Mouse (Mus musculus): ENCODE measurements around the gene Ptpn6. TPM values are rescaled to one million over a fixed set of nuclear protein-coding genes. Genes with fewer than 3 reads are reported as not detected.

Ptpn6 gene
- total RNA-seq, 2 experiments from 2014 or later: 308 to 1,024 TPM

DNA sequence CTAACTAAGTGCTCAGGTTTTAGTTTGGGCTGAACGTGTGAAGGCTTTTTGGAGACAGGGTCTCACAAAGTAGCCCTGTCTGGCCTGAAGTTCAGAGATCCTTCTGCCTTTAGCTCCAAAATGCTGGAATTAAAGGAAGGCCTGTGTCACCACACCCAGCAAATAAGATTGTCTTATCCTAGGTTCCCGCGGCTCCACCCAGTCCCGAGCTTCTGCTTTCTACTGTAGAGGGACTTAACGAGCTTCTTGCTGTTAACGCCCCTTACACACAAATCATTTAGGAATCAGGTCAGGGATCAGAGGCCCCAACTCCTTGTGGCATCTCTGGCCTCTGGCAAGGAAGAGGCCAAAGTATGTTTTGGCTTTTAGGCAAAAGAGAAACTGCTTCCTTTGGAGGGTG lies 66.4 kb downstream of the Ptpn6 start:
- ATAC-seq (ENCODE audit: poor library complexity, severe bottlenecking): peak; percentile 51

Other genes with a start within 250 kb of the Ptpn6 start
- gene C1rl, start 245.6 kb downstream of the Ptpn6 start, total RNA-seq (2015): 9.2 and 11.8 TPM in 2 replicates
- 15.1 and 15.9 TPM in 2 replicates for gene C1rl, start 245.6 kb downstream of the Ptpn6 start, total RNA-seq (2017)
- gene C1ra, start 226.3 kb downstream of the Ptpn6 start, total RNA-seq (2015): 4.7 and 4.8 TPM in 2 replicates
- gene C1ra, start 226.3 kb downstream of the Ptpn6 start, total RNA-seq (2017): 3.4 and 3.8 TPM in 2 replicates
- 0.14 TPM in 1 of 2 replicates, not detected in the other for gene C1s1, start 196.4 kb downstream of the Ptpn6 start, total RNA-seq (2015)
- gene C1s1, start 196.4 kb downstream of the Ptpn6 start, total RNA-seq (2017): 0.28 and 1.0 TPM in 2 replicates
- gene C1rb, start 168.4 kb downstream of the Ptpn6 start, total RNA-seq (2015): not detected in 2 replicates
- not detected in 2 replicates for gene C1rb, start 168.4 kb downstream of the Ptpn6 start, total RNA-seq (2017)
- gene C1s2, start 102.6 kb downstream of the Ptpn6 start, total RNA-seq (2015): not detected in 2 replicates
- gene C1s2, start 102.6 kb downstream of the Ptpn6 start, total RNA-seq (2017): 0.16 TPM in 1 of 2 replicates, not detected in the other
- gene Lpcat3, start 75.7 kb downstream of the Ptpn6 start, total RNA-seq (2015): 32.8 and 48.3 TPM in 2 replicates
- 22.4 and 24.8 TPM in 2 replicates for gene Lpcat3, start 75.7 kb downstream of the Ptpn6 start, total RNA-seq (2017)
- gene Emg1, start 26.5 kb downstream of the Ptpn6 start, total RNA-seq (2015): 144 and 179 TPM in 2 replicates
- 170 and 206 TPM in 2 replicates for gene Emg1, start 26.5 kb downstream of the Ptpn6 start, total RNA-seq (2017)
- 99.5 and 115 TPM in 2 replicates for gene Phb2, start 26.4 kb downstream of the Ptpn6 start, total RNA-seq (2015)
- gene Phb2, start 26.4 kb downstream of the Ptpn6 start, total RNA-seq (2017): 152 and 160 TPM in 2 replicates
- 177 and 203 TPM in 2 replicates for gene Grcc10, start 2.7 kb upstream of the Ptpn6 start, total RNA-seq (2015)
- 121 and 136 TPM in 2 replicates for gene Grcc10, start 2.7 kb upstream of the Ptpn6 start, total RNA-seq (2017)
- gene Gm45234, start 17.3 kb upstream of the Ptpn6 start, total RNA-seq (2015): not detected in 2 replicates
- not detected in 2 replicates for gene Gm45234, start 17.3 kb upstream of the Ptpn6 start, total RNA-seq (2017)
- 25.7 and 29.8 TPM in 2 replicates for gene Atn1, start 17.8 kb upstream of the Ptpn6 start, total RNA-seq (2015)
- 3.0 and 10.9 TPM in 2 replicates for gene Atn1, start 17.8 kb upstream of the Ptpn6 start, total RNA-seq (2017)
- not detected in 2 replicates for gene Eno2, start 31.0 kb upstream of the Ptpn6 start, total RNA-seq (2015)
- not detected in 2 replicates for gene Eno2, start 31.0 kb upstream of the Ptpn6 start, total RNA-seq (2017)
- gene Lrrc23, start 41.0 kb upstream of the Ptpn6 start, total RNA-seq (2015): not detected in 2 replicates
- gene Lrrc23, start 41.0 kb upstream of the Ptpn6 start, total RNA-seq (2017): 0.26 and 3.9 TPM in 2 replicates
- 5.1 and 8.0 TPM in 2 replicates for gene Spsb2, start 69.9 kb upstream of the Ptpn6 start, total RNA-seq (2015)
- gene Spsb2, start 69.9 kb upstream of the Ptpn6 start, total RNA-seq (2017): 10.3 and 14.0 TPM in 2 replicates
- 134 and 144 TPM in 2 replicates for gene Tpi1, start 75.6 kb upstream of the Ptpn6 start, total RNA-seq (2015)
- gene Tpi1, start 75.6 kb upstream of the Ptpn6 start, total RNA-seq (2017): 93.8 and 113 TPM in 2 replicates
- gene Usp5, start 90.8 kb upstream of the Ptpn6 start, total RNA-seq (2015): 31.8 and 32.7 TPM in 2 replicates
- gene Usp5, start 90.8 kb upstream of the Ptpn6 start, total RNA-seq (2017): 56.3 and 58.5 TPM in 2 replicates
- gene Cdca3, start 90.8 kb upstream of the Ptpn6 start, total RNA-seq (2015): 160 and 180 TPM in 2 replicates
- gene Cdca3, start 90.8 kb upstream of the Ptpn6 start, total RNA-seq (2017): 168 and 185 TPM in 2 replicates
- not detected in 2 replicates for gene Gnb3, start 101.6 kb upstream of the Ptpn6 start, total RNA-seq (2015)
- gene Gnb3, start 101.6 kb upstream of the Ptpn6 start, total RNA-seq (2017): not detected in 2 replicates
- 0.09 and 0.14 TPM in 2 replicates for gene P3h3, start 119.0 kb upstream of the Ptpn6 start, total RNA-seq (2015)
- gene P3h3, start 119.0 kb upstream of the Ptpn6 start, total RNA-seq (2017): 0.61 TPM in 1 of 2 replicates, not detected in the other
- gene Gpr162, start 125.3 kb upstream of the Ptpn6 start, total RNA-seq (2015): not detected in 2 replicates
- 0.33 TPM in 1 of 2 replicates, not detected in the other for gene Gpr162, start 125.3 kb upstream of the Ptpn6 start, total RNA-seq (2017)
- 0.09 and 0.71 TPM in 2 replicates for gene Cd4, start 149.5 kb upstream of the Ptpn6 start, total RNA-seq (2015)
- 0.20 and 0.37 TPM in 2 replicates for gene Cd4, start 149.5 kb upstream of the Ptpn6 start, total RNA-seq (2017)
- 1.2 TPM in 2 replicates for gene Lag3, start 173.0 kb upstream of the Ptpn6 start, total RNA-seq (2015)
- 0.44 and 1.4 TPM in 2 replicates for gene Lag3, start 173.0 kb upstream of the Ptpn6 start, total RNA-seq (2017)
- gene Ptms, start 181.4 kb upstream of the Ptpn6 start, total RNA-seq (2015): 129 and 159 TPM in 2 replicates
- 195 and 207 TPM in 2 replicates for gene Ptms, start 181.4 kb upstream of the Ptpn6 start, total RNA-seq (2017)
- 73.6 and 82.9 TPM in 2 replicates for gene Mlf2, start 192.7 kb upstream of the Ptpn6 start, total RNA-seq (2015)
- gene Mlf2, start 192.7 kb upstream of the Ptpn6 start, total RNA-seq (2017): 50.9 and 70.6 TPM in 2 replicates
- 35.4 and 37.2 TPM in 2 replicates for gene Cops7a, start 226.8 kb upstream of the Ptpn6 start, total RNA-seq (2015)
- 19.4 and 25.7 TPM in 2 replicates for gene Cops7a, start 226.8 kb upstream of the Ptpn6 start, total RNA-seq (2017)

All from megakaryocyte, adult 5-6 weeks (primary cell).